Mouse (Mus musculus) kidney, embryonic 16.5 days (tissue): ENCODE measurements around the gene Zfp503. TPM values are rescaled to one million over a fixed set of nuclear protein-coding genes. Genes with fewer than 3 reads are reported as not detected.

ENCODE experiments used
- ATAC-seq: fragments of 200-750 bp; cut with Nextera tagmentation; 2 replicates; pipeline ENCODE4 v1.8.0; 2017; ENCODE audit warnings: moderate TSS enrichment; ENCODE audit not compliant: low FRiP score, low TSS enrichment
- H3K27ac ChIP-seq: fragments of 300-500 bp; sonication (generic); 2 replicates; pipeline ENCODE4 v1.5.1; 2014; ENCODE audit warnings: low read length
- H3K27me3 ChIP-seq: fragments of 300-500 bp; sonication (generic); 2 replicates; pipeline ENCODE4 v1.6.1; 2014; ENCODE audit warnings: low read length, control low read depth, mixed read lengths; ENCODE audit not compliant: insufficient read depth
- H3K36me3 ChIP-seq: fragments of 300-500 bp; sonication (generic); 2 replicates; pipeline ENCODE4 v1.6.1; 2014; ENCODE audit warnings: low read length, control low read depth, mixed read lengths; ENCODE audit not compliant: insufficient read depth
- H3K4me1 ChIP-seq: fragments of 300-500 bp; sonication (generic); 2 replicates; pipeline ENCODE4 v1.6.1; 2014; ENCODE audit warnings: low read length, control low read depth, mixed read lengths; ENCODE audit not compliant: insufficient read depth
- H3K4me2 ChIP-seq: fragments of 300-500 bp; sonication (generic); replicated peaks from 2 replicates; pipeline ENCODE4 v1.6.1; 2014; ENCODE audit warnings: low read depth, low read length
- H3K4me3 ChIP-seq: fragments of 300-500 bp; sonication (generic); 2 replicates; pipeline ENCODE4 v1.5.1; 2014; ENCODE audit warnings: mild to moderate bottlenecking, low read length
- H3K9ac ChIP-seq: fragments of 300-500 bp; sonication (generic); replicated peaks from 2 replicates; pipeline ENCODE4 v1.6.1; 2014; ENCODE audit warnings: low read length
- H3K9me3 ChIP-seq: fragments of 300-500 bp; sonication (generic); 2 replicates; pipeline ENCODE4 v1.6.1; 2016; ENCODE audit warnings: low read length, control low read depth
- WGBS: fragments of 180-500 bp; shearing (Covaris S2); extraction: QIAGEN DNeasy Blood & Tissue Kit; methylation state at CpG from one replicate; pipeline ENCODE4 v1.1.7; 2014; 5-methylcytosine and 5-hydroxymethylcytosine counted together
- polyA plus RNA-seq: library from polyadenylated mRNA; unstranded; fragments of >200 nt; fragmentation: Nextera tagmentation; extraction: Ambion mirVana; gene quantifications from 2 replicates; pipeline ENCODE4 v1.2.1, GENCODE M21; 2015

The Zfp503 gene
- polyA plus RNA-seq, 1 experiment from 2014 or later, result 27.5 TPM

- Histone ChIP-seq H3K9me3 (no peaks in the 10 kb centered on the region), H3K4me2 (peak overlapping the region; percentile 86), H3K36me3 (no peaks in the 10 kb centered on the region), H3K4me1 (peaks cover 33% of the 10 kb centered on the region), H3K9ac (peak overlapping the region; percentile 84), H3K27me3 (no peaks in the 10 kb centered on the region), H3K27ac (peak overlapping the region; percentile 92), H3K4me3 (peak overlapping the region; percentile 78)
- 2% methylated on average over 44 of the region's 44 CpGs for WGBS
- ATAC-seq, result no peak
These were observed 4.9 kb upstream of the Zfp503 start for GRCm38 (mm10) chr14:21994061-21994990.

GRCm38 (mm10) chr14:21993251-21994060, 4.1 kb upstream of the Zfp503 start:
- Histone ChIP-seq H3K27me3 (no peaks in the 10 kb centered on the region), H3K4me3 (peak overlapping the region; percentile 78), H3K4me1 (peaks cover 38% of the 10 kb centered on the region), H3K9ac (peak overlapping the region; percentile 84), H3K4me2 (peak overlapping the region; percentile 86), H3K27ac (peak overlapping the region; percentile 77), H3K36me3 (no peaks in the 10 kb centered on the region), H3K9me3 (no peaks in the 10 kb centered on the region)
- ATAC-seq, result no peak
- WGBS, result 28% methylated on average over 14 of the region's 14 CpGs

GRCm38 (mm10) chr14:21992321-21992885, 3.0 kb upstream of the Zfp503 start:
- H3K27me3 ChIP-seq, result no peaks in the 10 kb centered on the region
- H3K9ac ChIP-seq, result peak overlapping the region; percentile 91
- peak overlapping the region; percentile 90 for H3K4me2 ChIP-seq
- ATAC-seq, result no peak
- peaks cover 38% of the 10 kb centered on the region for H3K4me1 ChIP-seq
- H3K9me3 ChIP-seq, result no peaks in the 10 kb centered on the region
- no peaks in the 10 kb centered on the region for H3K36me3 ChIP-seq
- H3K27ac ChIP-seq, result peak overlapping the region; percentile 98; the same call in 1 of the 2 replicates
- H3K4me3 ChIP-seq, result peak overlapping the region; percentile 78
- WGBS, result 70% methylated on average over 4 of the region's 4 CpGs

GRCm38 (mm10) chr14:21991856-21992255, 2.5 kb upstream of the Zfp503 start:
- Histone ChIP-seq H3K9ac (peak overlapping the region; percentile 91), H3K27me3 (no peaks in the 10 kb centered on the region), H3K4me1 (peaks cover 38% of the 10 kb centered on the region), H3K4me3 (peak overlapping the region; percentile 78), H3K4me2 (peak overlapping the region; percentile 90), H3K9me3 (no peaks in the 10 kb centered on the region), H3K27ac (peak overlapping the region; percentile 98), H3K36me3 (no peaks in the 10 kb centered on the region)
- ATAC-seq, result no peak
- 26% methylated on average over 5 of the region's 5 CpGs for WGBS

GRCm38 (mm10) chr14:21991251-21991780, 1.9 kb upstream of the Zfp503 start:
- Histone ChIP-seq H3K27me3 (no peaks in the 10 kb centered on the region), H3K9me3 (no peaks in the 10 kb centered on the region), H3K27ac (peak overlapping the region; percentile 98), H3K4me1 (peaks cover 38% of the 10 kb centered on the region), H3K9ac (peak overlapping the region; percentile 91), H3K36me3 (no peaks in the 10 kb centered on the region), H3K4me3 (peak overlapping the region; percentile 78), H3K4me2 (peak overlapping the region; percentile 90)
- ATAC-seq, result peak; percentile 11; the same call in 1 of the 2 replicates
- WGBS, result 4% methylated on average over 26 of the region's 26 CpGs

GRCm38 (mm10) chr14:21990321-21991021, 1.1 kb upstream of the Zfp503 start:
- peak overlapping the region; percentile 90 for H3K4me2 ChIP-seq
- peaks cover 35% of the 10 kb centered on the region for H3K4me1 ChIP-seq
- H3K9me3 ChIP-seq, result no peaks in the 10 kb centered on the region
- no peaks in the 10 kb centered on the region for H3K27me3 ChIP-seq
- 2% methylated on average over 31 of the region's 31 CpGs for WGBS
- H3K36me3 ChIP-seq, result peaks cover 5% of the 10 kb centered on the region
- peak overlapping the region; percentile 78 for H3K4me3 ChIP-seq
- no peak for ATAC-seq
- peak overlapping the region; percentile 98 for H3K27ac ChIP-seq
- H3K9ac ChIP-seq, result peak overlapping the region; percentile 91

- Histone ChIP-seq H3K36me3 (peaks cover 17% of the 10 kb centered on the region), H3K9ac (peak overlapping the region; percentile 91), H3K4me1 (peaks cover 26% of the 10 kb centered on the region), H3K27me3 (no peaks in the 10 kb centered on the region), H3K9me3 (no peaks in the 10 kb centered on the region), H3K27ac (peak overlapping the region; percentile 98), H3K4me2 (peak overlapping the region; percentile 90), H3K4me3 (peak overlapping the region; percentile 78)
- no peak for ATAC-seq
- under 1% methylated on average over 26 of the region's 26 CpGs for WGBS
These were observed 667 bp downstream of the Zfp503 start for GRCm38 (mm10) chr14:21988577-21989290.

GRCm38 (mm10) chr14:21987660-21988576, 1.5 kb downstream of the Zfp503 start:
- Histone ChIP-seq H3K9ac (peak overlapping the region; percentile 91), H3K4me2 (peak overlapping the region; percentile 90), H3K27me3 (no peaks in the 10 kb centered on the region), H3K4me3 (peak overlapping the region; percentile 78), H3K36me3 (peaks cover 17% of the 10 kb centered on the region), H3K9me3 (no peaks in the 10 kb centered on the region), H3K4me1 (peaks cover 20% of the 10 kb centered on the region), H3K27ac (peak overlapping the region; percentile 98)
- ATAC-seq, result peak; percentile 81
- under 1% methylated on average over 74 of the region's 74 CpGs for WGBS
